Mouse (Mus musculus): ENCODE data around the gene Slc11a2.
"Not testable (repeated sequence)": the region's sequence is repeated elsewhere in the genome, so short reads cannot be mapped to it uniquely, and the experiment has no call there.

The Slc11a2 gene

DNA sequence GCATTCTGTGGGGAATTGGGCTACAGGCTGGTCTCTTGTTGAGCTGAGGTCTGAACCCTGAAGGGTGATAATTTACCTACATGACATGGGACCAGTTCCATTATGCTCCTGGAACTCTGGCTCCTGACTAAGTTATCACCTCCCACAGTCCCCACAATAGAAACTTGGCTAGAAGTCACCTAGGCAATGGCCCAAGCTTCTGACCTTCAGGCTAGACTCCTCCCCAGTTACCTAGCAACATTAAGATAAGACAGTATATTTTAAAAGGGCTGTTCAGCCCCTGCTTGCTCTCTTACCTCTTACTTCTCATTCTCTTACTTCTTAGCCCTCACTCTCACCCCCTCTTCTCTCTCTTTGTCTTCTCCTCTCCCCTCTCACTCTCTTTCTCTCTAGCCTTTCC, 79.4 kb downstream of the Slc11a2 start:
- no peak for DNase-seq

DNA sequence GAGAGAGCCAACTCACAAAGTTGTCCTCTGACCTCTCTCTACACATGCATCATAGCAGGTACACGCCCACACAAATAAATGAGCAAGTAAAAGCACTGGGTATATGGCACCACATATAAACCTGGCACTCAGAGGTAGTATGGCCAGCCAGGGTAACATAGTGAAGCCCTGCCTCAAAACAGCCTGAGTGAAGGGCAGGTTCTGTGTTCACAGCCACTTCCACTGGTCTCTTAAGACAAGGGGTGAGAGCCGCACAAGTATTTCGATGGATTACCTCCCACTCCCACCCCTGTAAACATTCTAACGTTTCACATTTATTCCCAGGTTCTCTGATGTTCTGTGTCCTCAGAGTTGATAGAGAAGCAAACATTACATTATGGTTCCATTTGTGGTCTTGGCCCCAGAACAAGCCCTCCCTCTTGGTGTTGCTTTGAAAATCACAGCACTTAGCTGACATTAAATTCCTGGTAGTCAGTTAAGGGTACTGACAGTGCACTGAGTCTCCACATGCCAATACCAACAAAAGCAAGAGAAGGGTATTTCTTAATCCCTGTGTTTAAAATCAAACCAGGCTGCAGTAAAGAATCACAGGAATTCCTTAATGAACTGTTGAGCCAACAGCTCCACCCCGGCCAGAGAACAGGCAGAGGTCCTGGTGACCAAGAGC, 83.4 kb downstream of the Slc11a2 start:
- not testable (repeated sequence) for DNase-seq
